Mouse (Mus musculus) heart, adult 2 months (tissue): ENCODE measurements around the gene Tmem209. TPM values are rescaled to one million over a fixed set of nuclear protein-coding genes. Genes with fewer than 3 reads are reported as not detected.

Experiments used
- DNase-seq, 2 experiments: peaks; one replicate each; pipeline ENCODE4 v3.0.0; 2021
- H3K27ac ChIP-seq: fragments of 200-600 bp; 2 replicates; pipeline ENCODE4 v1.8.1; 2022
- H3K27me3 ChIP-seq: fragments of 200-500 bp; 2 replicates; pipeline ENCODE4 v1.6.1; 2012; ENCODE audit warnings: mild to moderate bottlenecking, low read length, inconsistent platforms, mixed read lengths; ENCODE audit not compliant: control insufficient read depth, insufficient read depth
- H3K36me3 ChIP-seq: fragments of 200-500 bp; 2 replicates; pipeline ENCODE4 v1.6.1; 2012; ENCODE audit warnings: low read length, inconsistent platforms; ENCODE audit not compliant: control insufficient read depth, insufficient read depth
- H3K4me1 ChIP-seq: fragments of 200-500 bp; 2 replicates; pipeline ENCODE4 v1.6.1; 2011; ENCODE audit warnings: low read length; ENCODE audit not compliant: control insufficient read depth, insufficient read depth
- H3K4me3 ChIP-seq: fragments of 200-600 bp; 2 replicates; pipeline ENCODE4 v1.8.1; 2022
- H3K79me2 ChIP-seq: fragments of 200-500 bp; replicated peaks from 2 replicates; pipeline ENCODE4 v1.6.1; 2012; ENCODE audit warnings: mild to moderate bottlenecking, inconsistent platforms, low read length, moderate library complexity, mixed read lengths; ENCODE audit not compliant: control insufficient read depth, insufficient read depth
- H3K9ac ChIP-seq: fragments of 200-500 bp; 2 replicates; pipeline ENCODE4 v1.6.1; 2012; ENCODE audit warnings: low read depth, mild to moderate bottlenecking, control low read depth, inconsistent platforms, low read length, mixed read lengths
- CTCF ChIP-seq: fragments of 200-600 bp; IDR thresholded peaks from 2 replicates; pipeline ENCODE4 v1.8.1; 2022; ENCODE audit warnings: antibody characterized with exemption, mild to moderate bottlenecking, moderate library complexity
- EP300 ChIP-seq: fragments of 200-500 bp; IDR thresholded peaks from 2 replicates; pipeline ENCODE4 v1.6.1; 2011; ENCODE audit warnings: low read depth, low read length, control low read depth; ENCODE audit not compliant: insufficient read depth
- POLR2A ChIP-seq: fragments of 200-500 bp; IDR thresholded peaks from 2 replicates; pipeline ENCODE4 v1.6.1; 2011; ENCODE audit warnings: mild to moderate bottlenecking, low read depth, low read length, control low read depth; ENCODE audit not compliant: insufficient read depth
- WGBS: fragments of 180-500 bp; shearing (Covaris S2); methylation state at CpG from one replicate; pipeline ENCODE4 v1.1.7; 2018; 5-methylcytosine and 5-hydroxymethylcytosine counted together
- intact Hi-C: fragments of 180-260 bp; cut with DNase I; formaldehyde crosslinking; loops from one replicate; pipeline ENCODE4 v1.15.1; 2025
- polyA plus RNA-seq: library from polyadenylated mRNA; depleted of rRNA; stranded (reverse); fragments of >200 nt; gene quantifications from 2 replicates; pipeline ENCODE4 v1.2.3, GENCODE M21; 2012
- total RNA-seq, 2 experiments: library from RNA; stranded (reverse); gene quantifications; 2 replicates each; pipeline ENCODE4 v1.2.3; 2021

The Tmem209 gene
- total and polyA plus RNA-seq, 3 experiments = 6.3 to 15.9 (median 7.5) TPM

DNA sequence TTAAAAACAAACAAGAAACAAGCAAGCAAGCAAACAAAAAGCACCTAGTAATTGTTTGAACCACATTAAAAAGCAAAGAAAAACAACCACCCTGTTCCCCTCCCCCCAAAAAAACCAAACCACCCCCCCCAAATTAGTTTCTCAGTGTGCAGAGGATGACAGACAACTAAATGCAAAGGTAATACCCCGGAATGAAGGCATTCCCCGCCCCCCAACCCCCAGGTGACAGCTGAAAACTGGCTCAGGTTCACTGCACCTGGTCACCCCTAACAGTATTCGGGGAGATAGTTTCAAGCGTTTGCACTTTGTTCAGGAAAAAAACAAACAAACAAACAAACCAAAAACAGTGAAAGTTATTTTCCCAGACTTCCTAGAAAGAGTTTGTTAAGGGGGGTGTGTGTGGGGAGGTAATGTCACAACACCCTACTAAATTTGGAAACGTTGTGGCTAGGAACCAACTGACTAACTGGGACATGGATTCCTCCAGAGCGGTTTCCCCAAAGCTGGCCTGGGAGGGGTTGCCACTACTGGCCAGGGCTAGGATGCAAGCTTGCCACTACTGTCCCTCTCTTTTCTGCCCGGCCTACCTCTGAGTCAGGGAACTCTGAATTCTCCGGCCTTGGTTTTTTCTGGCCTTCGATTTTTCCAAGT, 38.2 kb upstream of the Tmem209 start:
- Histone ChIP-seq H3K9ac (no peak overlapping the region), H3K27ac (no peak overlapping the region), H3K4me3 (no peak overlapping the region), H3K27me3 (no peaks in the 10 kb centered on the region), H3K36me3 (no peaks in the 10 kb centered on the region), H3K79me2 (no peaks in the 10 kb centered on the region), H3K4me1 (peaks cover 1% of the 10 kb centered on the region)
- intact Hi-C loops = no loop called here
- DNase-seq = peak; percentile 48 to 64
- WGBS = 47% methylated on average over 9 of the region's 9 CpGs
- TF ChIP-seq CTCF (no peak), EP300 (0 out of 2 replicates have a peak, but pooled peaks have one; percentile 9)

DNA sequence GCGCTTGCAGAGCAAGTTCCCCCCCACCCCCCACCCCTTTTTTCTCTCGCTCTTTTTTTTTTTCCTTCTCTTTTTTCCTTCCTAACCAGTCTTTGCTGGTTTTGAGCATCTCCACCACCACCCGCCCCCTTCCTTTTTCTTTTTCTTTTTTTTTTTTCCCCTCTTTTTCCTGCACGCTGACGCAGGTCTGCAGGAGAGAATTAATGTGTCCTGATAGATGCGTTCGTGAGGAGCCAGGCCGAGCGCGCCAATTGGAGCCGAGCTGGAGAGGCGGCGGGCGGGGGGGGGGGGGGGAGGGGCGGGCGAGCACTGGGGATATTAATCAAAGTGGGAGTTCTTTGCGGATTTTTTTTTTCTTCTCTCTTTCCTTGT, 37.7 kb upstream of the Tmem209 start:
- WGBS = 3% methylated on average over 17 of the region's 17 CpGs

DNA sequence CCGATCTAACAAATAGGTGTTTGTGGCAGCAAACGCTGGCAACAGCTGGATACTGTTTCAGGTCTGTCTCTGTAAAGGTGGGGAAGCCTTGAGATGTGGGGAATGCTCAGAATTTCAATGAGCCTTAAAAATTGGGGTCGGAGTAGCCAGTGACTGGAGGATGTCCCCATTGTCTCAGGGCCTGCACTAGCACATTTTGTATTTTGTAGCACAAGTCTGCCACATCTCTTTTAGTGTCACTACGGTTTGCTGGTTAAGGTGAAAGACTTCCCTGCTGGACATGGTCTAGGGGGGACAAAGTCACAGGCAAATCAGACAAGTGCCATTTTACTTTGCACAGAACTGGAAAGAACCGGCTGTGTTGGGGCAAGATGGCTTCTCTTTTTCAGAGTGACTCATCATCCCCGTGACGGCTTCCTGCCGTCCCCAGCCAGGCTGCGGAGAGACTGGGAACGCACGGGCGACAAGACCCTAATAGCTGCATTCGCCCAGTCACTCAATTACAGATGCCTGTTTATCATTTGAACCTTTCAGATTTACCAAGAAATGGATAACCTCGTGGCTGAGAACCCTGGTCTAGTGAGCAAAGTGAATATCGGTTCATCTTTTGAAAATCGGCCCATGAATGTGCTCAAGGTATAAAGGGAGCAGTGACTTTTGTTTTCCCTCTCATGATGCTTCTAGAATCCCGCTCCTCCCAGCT, 37.1 kb upstream of the Tmem209 start:
- peak in 1 of 2 experiments; percentile 20 for DNase-seq
- Histone ChIP-seq H3K27me3 (no peaks in the 10 kb centered on the region), H3K27ac (no peak overlapping the region), H3K36me3 (no peaks in the 10 kb centered on the region), H3K9ac (no peak overlapping the region), H3K4me1 (peaks cover 1% of the 10 kb centered on the region), H3K4me3 (peak overlapping the region; percentile 14; the same call in 1 of the 2 replicates), H3K79me2 (no peaks in the 10 kb centered on the region)
- intact Hi-C loops = no loop called here
- no peak for TF ChIP-seq EP300
- TF ChIP-seq POLR2A = no peak
- no peak for TF ChIP-seq CTCF
- 36% methylated on average over 17 of the region's 17 CpGs for WGBS

More for the DNA sequence above, 37.7 kb upstream of the Tmem209 start:
- Histone ChIP-seq H3K36me3 (no peaks in the 10 kb centered on the region), H3K4me1 (peaks cover 1% of the 10 kb centered on the region), H3K27ac (no peak overlapping the region), H3K79me2 (no peaks in the 10 kb centered on the region), H3K4me3 (peak overlapping the region; percentile 14; the same call in 1 of the 2 replicates), H3K9ac (no peak overlapping the region), H3K27me3 (no peaks in the 10 kb centered on the region)
- TF ChIP-seq EP300 (no peak), CTCF (no peak), POLR2A (no peak)
- intact Hi-C loops = no loop called here
- DNase-seq = no peak

- H3K36me3 ChIP-seq = no peaks in the 10 kb centered on the region
- H3K27me3 ChIP-seq = no peaks in the 10 kb centered on the region
- no peak overlapping the region; the same call in 1 of the 2 replicates for H3K27ac ChIP-seq
- no peak for TF ChIP-seq POLR2A
- TF ChIP-seq CTCF = no peak
- no peak overlapping the region for H3K9ac ChIP-seq
- intact Hi-C loops = no loop called here
- H3K4me1 ChIP-seq = peaks cover 1% of the 10 kb centered on the region
- H3K4me3 ChIP-seq = no peak overlapping the region
- 68% methylated on average over 7 of the region's 7 CpGs for WGBS
- DNase-seq = no peak
- no peaks in the 10 kb centered on the region for H3K79me2 ChIP-seq
These were observed 36.1 kb upstream of the Tmem209 start for GRCm38 (mm10) chr6:30545689-30546088.

DNA sequence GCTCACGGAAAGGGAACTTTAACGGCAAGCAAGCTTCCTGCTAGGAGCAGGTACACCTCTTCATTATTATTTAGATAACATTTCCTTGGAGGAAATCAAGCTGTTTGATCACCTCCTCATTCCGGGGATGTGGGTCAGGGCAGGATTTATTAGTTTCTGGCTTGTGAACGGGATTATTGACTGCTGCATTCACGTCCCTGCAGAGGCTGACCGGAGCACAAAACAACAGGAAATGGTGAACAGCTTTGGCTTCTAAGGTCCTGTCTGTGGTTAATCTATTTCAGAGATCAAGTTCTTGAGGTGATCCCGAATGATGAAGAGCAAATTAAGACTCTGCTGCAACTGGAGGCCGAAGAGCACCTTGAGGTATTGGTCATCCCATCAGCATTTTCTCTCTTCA, 34.3 kb upstream of the Tmem209 start:
- no peaks in the 10 kb centered on the region for H3K79me2 ChIP-seq
- DNase-seq = no peak
- H3K4me3 ChIP-seq = no peak overlapping the region
- 53% methylated on average over 8 of the region's 8 CpGs for WGBS
- intact Hi-C loops = no loop called here
- no peak overlapping the region for H3K9ac ChIP-seq
- H3K27ac ChIP-seq = no peak overlapping the region
- H3K27me3 ChIP-seq = no peaks in the 10 kb centered on the region
- H3K36me3 ChIP-seq = no peaks in the 10 kb centered on the region
- H3K4me1 ChIP-seq = peaks cover 1% of the 10 kb centered on the region
- no peak for TF ChIP-seq POLR2A
- TF ChIP-seq EP300 = no peak

DNA sequence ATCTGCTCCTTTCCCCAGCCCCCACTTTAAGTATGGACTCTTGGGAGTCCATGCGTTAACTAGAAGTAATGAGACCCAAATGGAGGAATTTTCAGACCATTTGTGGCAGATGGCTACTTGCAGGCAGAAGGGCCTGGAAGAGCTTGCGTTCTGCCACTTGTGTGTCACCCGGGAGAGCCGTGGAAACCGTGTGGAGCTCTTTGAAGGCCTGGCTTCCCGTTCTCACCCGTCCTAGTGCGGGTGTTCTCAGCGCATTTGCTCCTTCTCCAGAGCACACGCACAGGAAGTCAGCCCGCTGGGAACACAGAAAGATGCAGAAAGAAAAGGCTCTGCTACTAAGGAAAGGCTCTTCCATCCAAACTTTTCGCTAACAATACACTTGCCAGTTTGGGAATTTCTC, 33.5 kb upstream of the Tmem209 start:
- intact Hi-C loops = no loop called here
- WGBS = 70% methylated on average over 12 of the region's 12 CpGs
- H3K4me3 ChIP-seq = no peak overlapping the region
- no peak overlapping the region for H3K9ac ChIP-seq
- DNase-seq = no peak
- H3K27me3 ChIP-seq = no peaks in the 10 kb centered on the region
- H3K27ac ChIP-seq = no peak overlapping the region
- no peaks in the 10 kb centered on the region for H3K36me3 ChIP-seq
- peaks cover 1% of the 10 kb centered on the region for H3K4me1 ChIP-seq
- no peaks in the 10 kb centered on the region for H3K79me2 ChIP-seq
- TF ChIP-seq EP300 (no peak), POLR2A (no peak), CTCF (no peak)
